Mouse (Mus musculus): Measurements from ENCODE around the gene Nr4a1. TPM values are rescaled to one million over a fixed set of nuclear protein-coding genes. Genes with fewer than 3 reads are reported as not detected.

Nr4a1 gene
- total and polyA plus RNA-seq, 3 experiments = 0.60 to 1.6 (median 0.89) TPM

DNA sequence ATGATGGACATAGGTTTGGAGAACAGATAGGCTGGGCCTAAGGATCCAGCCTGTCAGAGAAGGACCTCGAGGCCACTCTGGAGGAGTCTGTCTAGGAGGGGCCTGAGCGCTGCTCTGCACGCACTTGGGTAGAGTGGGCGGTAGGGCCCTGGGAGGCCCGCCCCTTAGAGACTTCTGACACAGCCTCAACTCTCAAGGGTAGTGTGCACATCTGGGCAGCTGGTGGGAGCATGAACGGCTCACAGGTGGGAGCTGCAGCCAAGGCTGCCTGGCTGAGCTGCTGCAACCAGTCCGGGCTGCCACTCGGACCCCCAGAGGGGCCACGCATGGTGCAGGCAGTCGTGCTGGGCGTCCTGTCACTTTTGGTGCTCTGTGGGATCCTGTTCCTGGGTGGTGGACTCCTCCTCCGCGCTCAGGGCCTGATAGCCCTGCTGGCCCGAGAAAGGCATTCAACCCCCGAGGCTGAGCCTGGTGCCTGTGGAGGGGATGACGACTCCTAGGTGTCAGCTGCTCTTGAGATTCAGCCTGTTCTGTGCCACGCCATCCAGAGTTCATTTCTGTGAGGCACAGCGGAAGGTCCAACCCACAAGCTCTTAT is 39.1 kb downstream of the Nr4a1 start, which contains the start of gene 6030408B16Rik:
Gene 6030408B16Rik, plus strand, starts transcription at position 188 of the 597 bp plus-strand sequence.
- H3K4me2 ChIP-seq (ENCODE audit: insufficient read depth, low read depth, poor library complexity, severe bottlenecking) = no peak within 1 kb of the TSS
- no peaks in the 10 kb centered on the region for H3K9me3 ChIP-seq (replicated peaks; ENCODE audit: low read length)
- peaks cover 30 to 52% of the 10 kb centered on the region in 2 experiments for H3K36me3 ChIP-seq (replicated peaks in 1 of 2; ENCODE audit: control insufficient read depth in 1 of 2, insufficient read depth in 1 of 2, low read length in 1 of 2)
- DNase-seq (ENCODE audit: extremely low read depth) = no peak
- H3K4me1 ChIP-seq (ENCODE audit: control insufficient read depth in 1 of 2, insufficient read depth in 2 of 2) = peaks cover 3 to 5% of the 10 kb centered on the region in 2 experiments; a peak in 1 of 4 replicates
- TF ChIP-seq CHD2 (IDR thresholded peaks at IDR 0.05; ENCODE audit: low read length) (no peak), TBP (conservative IDR thresholded peaks at IDR 0.05; ENCODE audit: low read depth, low read length) (no peak), RAD21 (IDR thresholded peaks at IDR 0.05; ENCODE audit: low read depth, low read length) (no peak), USF1 (IDR thresholded peaks at IDR 0.05; ENCODE audit: low read depth, low read length) (no peak), MAFK (IDR thresholded peaks at IDR 0.05; ENCODE audit: insufficient replicate concordance, low read length) (no peak), ZMIZ1 (IDR thresholded peaks at IDR 0.05; ENCODE audit: low read depth, low read length) (no peak), ELF1 (IDR thresholded peaks at IDR 0.05; ENCODE audit: low read depth, low read length) (no peak), RCOR1 (conservative IDR thresholded peaks at IDR 0.05; ENCODE audit: low read depth, low read length) (no peak), TCF12 (IDR thresholded peaks at IDR 0.05; ENCODE audit: low read depth, low read length) (no peak), MEF2A (IDR thresholded peaks at IDR 0.05; ENCODE audit: borderline replicate concordance, low read depth, low read length) (no peak), KAT2A (IDR thresholded peaks at IDR 0.05; ENCODE audit: insufficient replicate concordance, low read length) (no peak), MXI1 (IDR thresholded peaks at IDR 0.05; ENCODE audit: low read depth, low read length) (no peak), NELFE (IDR thresholded peaks at IDR 0.05; ENCODE audit: low read depth, low read length) (no peak), HCFC1 (IDR thresholded peaks at IDR 0.05; ENCODE audit: low read depth, low read length) (no peak), POLR2AphosphoS2 (IDR thresholded peaks at IDR 0.05; ENCODE audit: low read depth, low read length) (no peak), CHD1 (IDR thresholded peaks at IDR 0.05; ENCODE audit: low read depth, low read length) (no peak), IRF4 (IDR thresholded peaks at IDR 0.05; ENCODE audit: low read depth, low read length) (no peak), MAZ (IDR thresholded peaks at IDR 0.05; ENCODE audit: low read depth, low read length) (no peak)
- H3K27ac ChIP-seq (ENCODE audit: insufficient read depth, low read depth) = no peak within 1 kb of the TSS
- in situ Hi-C loops (cut with MboI; ENCODE audit: low pct_ligation_motif_present, low pct_unique_long_range_greater_than_20kb, low sequenced_read_pairs) = no loop called here
- no peak within 1 kb of the TSS for H3K9ac ChIP-seq (ENCODE audit: insufficient read depth, low read depth)
- dilution Hi-C loops (cut with MboI; ENCODE audit: extremely low pct_ligation_motif_present, extremely low pct_unique_long_range_greater_than_20kb, low sequenced_read_pairs) = no loop called here
- H3K27me3 ChIP-seq (replicated peaks) = no peaks in the 10 kb centered on the region
- H3K79me2 ChIP-seq (replicated peaks; ENCODE audit: control insufficient read depth, extremely low read depth, insufficient read depth, poor library complexity, severe bottlenecking) = no peaks in the 10 kb centered on the region
- H3K4me3 ChIP-seq (replicated peaks in 1 of 3; ENCODE audit: low read depth in 2 of 3, low read length in 2 of 3, poor library complexity in 1 of 3) = no peak within 1 kb of the TSS

All from CH12.LX (cell line).